Mouse (Mus musculus) G1E (cell line): ENCODE results near the gene Actr1a. TPM values are rescaled to one million over a fixed set of nuclear protein-coding genes. Genes with fewer than 3 reads are reported as not detected.

Source experiments
- ATAC-seq: 2 replicates; pipeline ENCODE4 v1.8.0; 2016; ENCODE audit warnings: mild to moderate bottlenecking; ENCODE audit not compliant: insufficient number of reproducible peaks, poor library complexity, low FRiP score, severe bottlenecking; ENCODE audit errors: extremely low read depth
- DNase-seq: peaks from one replicate; pipeline ENCODE4 v3.0.0; 2012; ENCODE audit warnings: low spot score
- H3K27me3 ChIP-seq: 2 replicates; pipeline ENCODE4 v1.6.1; 2012; ENCODE audit warnings: mild to moderate bottlenecking, low read length, inconsistent platforms; ENCODE audit not compliant: insufficient read depth
- H3K36me3 ChIP-seq: replicated peaks from 2 replicates; pipeline ENCODE3; 2012; ENCODE audit warnings: mild to moderate bottlenecking, inconsistent platforms
- H3K4me1 ChIP-seq: 2 replicates; pipeline ENCODE4 v1.6.1; 2012; ENCODE audit warnings: low read depth, low read length, inconsistent platforms, mixed read lengths; ENCODE audit not compliant: insufficient read depth
- H3K4me3 ChIP-seq: 2 replicates; pipeline ENCODE4 v1.5.1; 2012; ENCODE audit warnings: low read depth, mild to moderate bottlenecking, inconsistent platforms, low read length, moderate library complexity, mixed read lengths
- H3K9me3 ChIP-seq: replicated peaks from 2 replicates; pipeline ENCODE4 v1.6.1; 2012; ENCODE audit warnings: inconsistent platforms
- CTCF ChIP-seq: IDR thresholded peaks from 2 replicates; pipeline ENCODE4 v1.5.1; 2012; ENCODE audit warnings: low read depth, low read length, inconsistent platforms, mixed read lengths
- GATA1 ChIP-seq: IDR thresholded peaks from 2 replicates; pipeline ENCODE4 v1.6.1; 2012; ENCODE audit warnings: borderline replicate concordance, low read length, inconsistent platforms, mixed read lengths
- GATA2 ChIP-seq: IDR thresholded peaks from 2 replicates; pipeline ENCODE4 v1.6.1; 2012; ENCODE audit warnings: low read depth, low read length, inconsistent platforms, borderline replicate concordance
- POLR2AphosphoS5 ChIP-seq: IDR thresholded peaks from 2 replicates; pipeline ENCODE4 v1.6.1; 2012; ENCODE audit warnings: low read depth, low read length, inconsistent platforms; ENCODE audit not compliant: insufficient replicate concordance
- TAL1 ChIP-seq: conservative IDR thresholded peaks from 2 replicates; pipeline ENCODE4 v1.6.1; 2012; ENCODE audit warnings: low read depth, low read length, inconsistent platforms, mixed read lengths
- polyA plus RNA-seq: library from polyadenylated mRNA; stranded (reverse); fragments of >175 nt; gene quantifications from 2 replicates; pipeline ENCODE4 v1.2.3, GENCODE M21; 2012
- total RNA-seq, 2 experiments: library from RNA; stranded (forward) in 1 of 2; stranded (reverse) in 1 of 2; fragments of 200-1000 nt in 1 of 2; fragments of >200 nt in 1 of 2; fragmentation: Nextera tagmentation in 1 of 2; gene quantifications; 2 replicates each; pipeline ENCODE4 v1.2.3; 2014 to 2017

Gene Actr1a
- total and polyA plus RNA-seq, 3 experiments, result 24.3 to 92.4 (median 84.5) TPM

GRCm38 (mm10) chr19:46416276-46416675 is 20.7 kb upstream of the Actr1a start:
- DNase-seq (no peak), ATAC-seq (no peak)
- Histone ChIP-seq H3K4me3 (no peak overlapping the region), H3K27me3 (no peaks in the 10 kb centered on the region), H3K36me3 (peaks cover 53% of the 10 kb centered on the region), H3K4me1 (peaks cover 4% of the 10 kb centered on the region; the same call in 1 of the 2 replicates), H3K9me3 (no peaks in the 10 kb centered on the region)
- no peak for TF ChIP-seq POLR2AphosphoS5
- TF ChIP-seq GATA1, result no peak
- no peak for TF ChIP-seq GATA2
- TF ChIP-seq TAL1, result no peak
- no peak for TF ChIP-seq CTCF

GRCm38 (mm10) chr19:46414486-46414885 is 18.9 kb upstream of the Actr1a start:
- peaks cover 60% of the 10 kb centered on the region for H3K36me3 ChIP-seq
- no peaks in the 10 kb centered on the region for H3K9me3 ChIP-seq
- no peak for ATAC-seq
- no peak for TF ChIP-seq CTCF
- TF ChIP-seq TAL1, result no peak
- no peak for TF ChIP-seq POLR2AphosphoS5
- TF ChIP-seq GATA1, result no peak
- H3K4me3 ChIP-seq, result no peak overlapping the region
- no peaks in the 10 kb centered on the region for H3K27me3 ChIP-seq
- DNase-seq, result no peak
- peaks cover 6% of the 10 kb centered on the region for H3K4me1 ChIP-seq

- ATAC-seq (no peak), DNase-seq (no peak)
- Histone ChIP-seq H3K4me1 (peaks cover 6% of the 10 kb centered on the region), H3K4me3 (no peak overlapping the region), H3K27me3 (no peaks in the 10 kb centered on the region), H3K9me3 (no peaks in the 10 kb centered on the region), H3K36me3 (peaks cover 62% of the 10 kb centered on the region)
- no peak for TF ChIP-seq TAL1
- TF ChIP-seq GATA2, result no peak
- TF ChIP-seq GATA1, result no peak
- TF ChIP-seq POLR2AphosphoS5, result no peak
- no peak for TF ChIP-seq CTCF
Observed at GRCm38 (mm10) chr19:46413969-46414368, 18.4 kb upstream of the Actr1a start.

GRCm38 (mm10) chr19:46412056-46412805 is 16.7 kb upstream of the Actr1a start:
- H3K36me3 ChIP-seq, result peaks cover 69% of the 10 kb centered on the region
- ATAC-seq, result no peak
- no peak for DNase-seq
- no peak overlapping the region for H3K4me3 ChIP-seq
- H3K4me1 ChIP-seq, result peaks cover 10% of the 10 kb centered on the region
- TF ChIP-seq POLR2AphosphoS5 (no peak), CTCF (no peak), TAL1 (no peak), GATA2 (no peak), GATA1 (no peak)
- no peaks in the 10 kb centered on the region for H3K27me3 ChIP-seq
- H3K9me3 ChIP-seq, result no peaks in the 10 kb centered on the region

- Histone ChIP-seq H3K9me3 (no peaks in the 10 kb centered on the region), H3K4me1 (peaks cover 6% of the 10 kb centered on the region), H3K36me3 (peaks cover 82% of the 10 kb centered on the region), H3K4me3 (no peak overlapping the region), H3K27me3 (no peaks in the 10 kb centered on the region)
- ATAC-seq, result no peak
- DNase-seq, result no peak
- no peak for TF ChIP-seq POLR2AphosphoS5
- TF ChIP-seq GATA2, result no peak
- no peak for TF ChIP-seq TAL1
- TF ChIP-seq GATA1, result no peak
- no peak for TF ChIP-seq CTCF
Observed at GRCm38 (mm10) chr19:46409506-46409905, 14.0 kb upstream of the Actr1a start.

- H3K36me3 ChIP-seq, result peaks cover 80% of the 10 kb centered on the region
- TF ChIP-seq TAL1 (no peak), GATA2 (no peak), GATA1 (no peak), CTCF (no peak), POLR2AphosphoS5 (no peak)
- no peak for ATAC-seq
- H3K9me3 ChIP-seq, result no peaks in the 10 kb centered on the region
- peaks cover 6% of the 10 kb centered on the region for H3K4me1 ChIP-seq
- DNase-seq, result no peak
- H3K4me3 ChIP-seq, result no peak overlapping the region
- H3K27me3 ChIP-seq, result no peaks in the 10 kb centered on the region
Observed at GRCm38 (mm10) chr19:46406592-46407386, 11.2 kb upstream of the Actr1a start.
